Mouse (Mus musculus): ENCODE data around the gene Snx29. TPM values are rescaled to one million over a fixed set of nuclear protein-coding genes. Genes with fewer than 3 reads are reported as not detected.

Snx29 gene
- polyA plus RNA-seq, 2 experiments = 1.9 TPM

- no peak overlapping the region for H3K27ac ChIP-seq
- ATAC-seq (ENCODE audit: insufficient read depth) (peak; percentile 37; the same call in 1 of the 2 replicates), DNase-seq (ENCODE audit: low read depth in 3 of 3, low spot score in 3 of 3) (no peak)
- no peak overlapping the region for H3K4me2 ChIP-seq (ENCODE audit: low read depth)
- H3K4me3 ChIP-seq (ENCODE audit: insufficient read depth in 1 of 2, low read depth in 2 of 2, low read length in 2 of 2) = no peak overlapping the region
- no peaks in the 10 kb centered on the region for H3K9me3 ChIP-seq (ENCODE audit: control insufficient read depth, low read length)
- H3K27me3 ChIP-seq (ENCODE audit: control insufficient read depth, insufficient read depth, low read length) = no peaks in the 10 kb centered on the region
- H3K9ac ChIP-seq (replicated peaks) = no peak overlapping the region
- 24% methylated on average over 7 of the region's 7 CpGs for WGBS (ENCODE audit: insufficient replicate concordance)
- H3K36me3 ChIP-seq (replicated peaks; ENCODE audit: control insufficient read depth, insufficient read depth, low read depth) = no peaks in the 10 kb centered on the region
- H3K4me1 ChIP-seq (replicated peaks; ENCODE audit: control insufficient read depth in 2 of 2, insufficient read depth in 2 of 2, low read length in 1 of 2) = peaks cover 0 to 21% of the 10 kb centered on the region in 2 experiments; a peak in 3 of 4 replicates
- TF ChIP-seq EP300 (IDR thresholded peaks at IDR 0.05; ENCODE audit: low read depth) (no peak), CTCF (IDR thresholded peaks at IDR 0.05; ENCODE audit: low read depth) (no peak)
These were observed 138.9 kb downstream of the Snx29 start for GRCm38 (mm10) chr16:11461612-11462011.

GRCm38 (mm10) chr16:11468533-11469179 lies 145.9 kb downstream of the Snx29 start:
- DNase-seq (ENCODE audit: low read depth in 3 of 3, low spot score in 3 of 3) (peak in 1 of 3 experiments; percentile 24), ATAC-seq (ENCODE audit: insufficient read depth) (no peak)
- Histone ChIP-seq H3K36me3 (replicated peaks; ENCODE audit: control insufficient read depth, insufficient read depth, low read depth) (no peaks in the 10 kb centered on the region), H3K4me3 (ENCODE audit: insufficient read depth in 1 of 2, low read depth in 2 of 2, low read length in 2 of 2) (no peak overlapping the region), H3K27me3 (ENCODE audit: control insufficient read depth, insufficient read depth, low read length) (no peaks in the 10 kb centered on the region), H3K4me1 (replicated peaks; ENCODE audit: control insufficient read depth in 2 of 2, insufficient read depth in 2 of 2, low read length in 1 of 2) (peaks cover 0 to 1% of the 10 kb centered on the region in 2 experiments; a peak in 1 of 4 replicates), H3K27ac (no peak overlapping the region), H3K4me2 (ENCODE audit: low read depth) (no peak overlapping the region), H3K9me3 (ENCODE audit: control insufficient read depth, low read length) (no peaks in the 10 kb centered on the region), H3K9ac (replicated peaks) (no peak overlapping the region)
- 40% methylated on average over 15 of the region's 15 CpGs for WGBS (ENCODE audit: insufficient replicate concordance)
- TF ChIP-seq EP300 (IDR thresholded peaks at IDR 0.05; ENCODE audit: low read depth) (no peak), CTCF (IDR thresholded peaks at IDR 0.05; ENCODE audit: low read depth) (peak; percentile 86)

GRCm38 (mm10) chr16:11469491-11469890 lies 146.8 kb downstream of the Snx29 start:
- no peak overlapping the region for H3K4me2 ChIP-seq (ENCODE audit: low read depth)
- H3K9me3 ChIP-seq (ENCODE audit: control insufficient read depth, low read length) = no peaks in the 10 kb centered on the region
- no peaks in the 10 kb centered on the region for H3K27me3 ChIP-seq (ENCODE audit: control insufficient read depth, insufficient read depth, low read length)
- H3K9ac ChIP-seq (replicated peaks) = no peak overlapping the region
- no peak for DNase-seq (ENCODE audit: low read depth in 3 of 3, low spot score in 3 of 3)
- WGBS (ENCODE audit: insufficient replicate concordance) = 80% methylated on average over 3 of the region's 3 CpGs
- H3K36me3 ChIP-seq (replicated peaks; ENCODE audit: control insufficient read depth, insufficient read depth, low read depth) = no peaks in the 10 kb centered on the region
- no peak for ATAC-seq (ENCODE audit: insufficient read depth)
- H3K4me3 ChIP-seq (ENCODE audit: insufficient read depth in 1 of 2, low read depth in 2 of 2, low read length in 2 of 2) = no peak overlapping the region
- TF ChIP-seq CTCF (IDR thresholded peaks at IDR 0.05; ENCODE audit: low read depth) = no peak
- no peak for TF ChIP-seq EP300 (IDR thresholded peaks at IDR 0.05; ENCODE audit: low read depth)
- H3K4me1 ChIP-seq (replicated peaks; ENCODE audit: control insufficient read depth in 2 of 2, insufficient read depth in 2 of 2, low read length in 1 of 2) = peaks cover 0 to 4% of the 10 kb centered on the region in 2 experiments; a peak in 1 of 4 replicates
- no peak overlapping the region for H3K27ac ChIP-seq

- 70% methylated on average over 2 of the region's 2 CpGs for WGBS (ENCODE audit: insufficient replicate concordance)
These were observed 148.5 kb downstream of the Snx29 start for GRCm38 (mm10) chr16:11471246-11471645.

GRCm38 (mm10) chr16:11472852-11473251 lies 150.1 kb downstream of the Snx29 start:
- no peak for ATAC-seq (ENCODE audit: insufficient read depth)
- H3K36me3 ChIP-seq (replicated peaks; ENCODE audit: control insufficient read depth, insufficient read depth, low read depth) = no peaks in the 10 kb centered on the region
- WGBS (ENCODE audit: insufficient replicate concordance) = 68% methylated on average over 4 of the region's 4 CpGs
- H3K4me1 ChIP-seq (replicated peaks; ENCODE audit: control insufficient read depth in 2 of 2, insufficient read depth in 2 of 2, low read length in 1 of 2) = peaks cover 0 to 4% of the 10 kb centered on the region in 2 experiments; a peak in 1 of 4 replicates
- DNase-seq (ENCODE audit: low read depth in 3 of 3, low spot score in 3 of 3) = no peak
- H3K27ac ChIP-seq = no peak overlapping the region
- H3K4me3 ChIP-seq (ENCODE audit: insufficient read depth in 1 of 2, low read depth in 2 of 2, low read length in 2 of 2) = no peak overlapping the region
- H3K27me3 ChIP-seq (ENCODE audit: control insufficient read depth, insufficient read depth, low read length) = no peaks in the 10 kb centered on the region
- TF ChIP-seq EP300 (IDR thresholded peaks at IDR 0.05; ENCODE audit: low read depth) (no peak), CTCF (IDR thresholded peaks at IDR 0.05; ENCODE audit: low read depth) (no peak)
- no peak overlapping the region for H3K9ac ChIP-seq (replicated peaks)
- H3K4me2 ChIP-seq (ENCODE audit: low read depth) = no peak overlapping the region
- H3K9me3 ChIP-seq (ENCODE audit: control insufficient read depth, low read length) = no peaks in the 10 kb centered on the region

More at GRCm38 (mm10) chr16:11471246-11471645, 148.5 kb downstream of the Snx29 start:
- DNase-seq (ENCODE audit: low read depth in 3 of 3, low spot score in 3 of 3) = no peak
- Histone ChIP-seq H3K27me3 (ENCODE audit: control insufficient read depth, insufficient read depth, low read length) (no peaks in the 10 kb centered on the region), H3K4me1 (replicated peaks; ENCODE audit: control insufficient read depth in 2 of 2, insufficient read depth in 2 of 2, low read length in 1 of 2) (peaks cover 0 to 4% of the 10 kb centered on the region in 2 experiments; a peak in 1 of 4 replicates), H3K4me3 (ENCODE audit: insufficient read depth in 1 of 2, low read depth in 2 of 2, low read length in 2 of 2) (no peak overlapping the region), H3K36me3 (replicated peaks; ENCODE audit: control insufficient read depth, insufficient read depth, low read depth) (no peaks in the 10 kb centered on the region), H3K9ac (replicated peaks) (no peak overlapping the region), H3K9me3 (ENCODE audit: control insufficient read depth, low read length) (no peaks in the 10 kb centered on the region), H3K27ac (no peak overlapping the region), H3K4me2 (ENCODE audit: low read depth) (no peak overlapping the region)
- TF ChIP-seq CTCF (IDR thresholded peaks at IDR 0.05; ENCODE audit: low read depth) = no peak
- TF ChIP-seq EP300 (IDR thresholded peaks at IDR 0.05; ENCODE audit: low read depth) = no peak
- ATAC-seq (ENCODE audit: insufficient read depth) = no peak

All from liver, embryonic 14.5 days (tissue).